Comparison of ENCODE assay signal across 12 mouse cellular contexts in the genomic region with DNA sequence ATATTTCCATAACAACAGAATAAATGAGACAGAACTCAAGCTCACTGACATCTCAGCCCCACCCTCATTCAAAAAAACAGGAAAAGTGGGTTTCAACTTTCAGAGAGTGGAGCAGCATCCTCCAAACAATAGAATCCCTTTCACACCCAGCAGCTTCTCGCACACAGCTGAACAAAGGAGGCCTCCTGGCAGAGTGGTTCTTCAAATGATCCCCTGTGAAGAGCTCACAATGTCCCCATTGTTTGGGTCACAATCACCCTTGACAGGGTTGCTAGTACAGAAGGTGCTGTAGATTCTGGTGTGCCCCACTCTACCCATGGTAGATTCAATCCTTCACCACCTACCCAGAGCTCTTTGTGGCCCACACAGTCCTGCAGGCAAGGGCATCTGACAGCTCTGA. TPM values are rescaled to one million over a fixed set of nuclear protein-coding genes. Genes with fewer than 3 reads are reported as not detected.
DNase-seq lines count a peak whose midpoint lies in the region; ATAC-seq and TF ChIP-seq lines count a peak whose summit lies in the region.
"Had no signal": no experiment of that assay in that cellular context is flagged by ENCODE, and none has a peak within 500 bp of the region (broad histone marks: within the 10 kb centered on the region; RNA-seq: fewer than 3 reads in every experiment).

No protein-coding gene starts in this region.

- peak in 1 of 2 experiments; percentile 7 for DNase-seq in layer of hippocampus, adult 2 months (ENCODE audit: low spot score in 2 of 2)
- DNase-seq in layer of hippocampus, postnatal 14 days (ENCODE audit: low spot score in 2 of 2) = no peak
- DNase-seq in Muller cell, postnatal 12 days (ENCODE audit: inconsistent ontology term) = peak; percentile 16
- DNase-seq in embryonic facial prominence, embryonic 11.5 days (ENCODE audit: low spot score) = peak; percentile 22
- DNase-seq in B cell, adult 2 months = no peak
- no peak for DNase-seq in adrenal gland, postnatal 14 days
- DNase-seq: thymus, adult 18-20 months had no signal

- WGBS in embryonic facial prominence, embryonic 11.5 days = 9% methylated on average over 1 of the region's 1 CpGs
- 0% methylated on average over 1 of the region's 1 CpGs for WGBS in midbrain, embryonic 13.5 days

- H3K9ac ChIP-seq in embryonic facial prominence, embryonic 11.5 days (replicated peaks; ENCODE audit: low read length) = no peak overlapping the region
- H3K9ac ChIP-seq in midbrain, embryonic 13.5 days (replicated peaks) = no peak overlapping the region
- H3K9ac ChIP-seq: embryonic facial prominence, embryonic 15.5 days; liver, embryonic 15.5 days had no signal

- no peaks in the 10 kb centered on the region for H3K9me3 ChIP-seq in embryonic facial prominence, embryonic 11.5 days (replicated peaks; ENCODE audit: control insufficient read depth, low read length)
- no peaks in the 10 kb centered on the region for H3K9me3 ChIP-seq in midbrain, embryonic 13.5 days
- H3K9me3 ChIP-seq: embryonic facial prominence, embryonic 15.5 days; liver, embryonic 15.5 days had no signal

- H3K27me3 ChIP-seq in embryonic facial prominence, embryonic 11.5 days (ENCODE audit: control insufficient read depth, insufficient read depth, low read length) = no peaks in the 10 kb centered on the region
- H3K27me3 ChIP-seq in midbrain, embryonic 13.5 days = no peaks in the 10 kb centered on the region
- H3K27me3 ChIP-seq: embryonic facial prominence, embryonic 15.5 days; liver, embryonic 15.5 days had no signal

- H3K4me2 ChIP-seq in embryonic facial prominence, embryonic 11.5 days (ENCODE audit: low read depth, low read length) = no peak overlapping the region
- H3K4me2 ChIP-seq in midbrain, embryonic 13.5 days (replicated peaks) = no peak overlapping the region
- H3K4me2 ChIP-seq: embryonic facial prominence, embryonic 15.5 days; liver, embryonic 15.5 days had no signal

- peak; percentile 78 for ATAC-seq in embryonic facial prominence, embryonic 11.5 days (replicated peaks; ENCODE audit: insufficient number of reproducible peaks, low FRiP score, low TSS enrichment, low read depth)
- peak; percentile 62 for ATAC-seq in midbrain, embryonic 13.5 days
- ATAC-seq: inflammation-experienced regulatory T-cells, adult 6 months had no signal

- peak overlapping the region; percentile 79 for H3K27ac ChIP-seq in layer of hippocampus, adult 2 months
- no peak overlapping the region for H3K27ac ChIP-seq in embryonic facial prominence, embryonic 11.5 days (replicated peaks; ENCODE audit: low read depth, low read length)
- H3K27ac ChIP-seq in midbrain, embryonic 13.5 days = no peak overlapping the region
- H3K27ac ChIP-seq: embryonic facial prominence, embryonic 15.5 days; left cerebral cortex, adult 2 months; liver, embryonic 15.5 days had no signal

- H3K4me1 ChIP-seq in embryonic facial prominence, embryonic 11.5 days (ENCODE audit: control insufficient read depth, insufficient read depth, low read length) = no peaks in the 10 kb centered on the region
- H3K4me1 ChIP-seq in midbrain, embryonic 13.5 days (replicated peaks) = peaks cover 5% of the 10 kb centered on the region; the same call in 1 of the 2 replicates
- H3K4me1 ChIP-seq: embryonic facial prominence, embryonic 15.5 days; liver, embryonic 15.5 days had no signal

- no peak overlapping the region for H3K4me3 ChIP-seq in layer of hippocampus, adult 2 months
- no peak overlapping the region for H3K4me3 ChIP-seq in embryonic facial prominence, embryonic 11.5 days (ENCODE audit: low read depth, low read length)
- no peak overlapping the region for H3K4me3 ChIP-seq in midbrain, embryonic 13.5 days (replicated peaks)
- H3K4me3 ChIP-seq: embryonic facial prominence, embryonic 15.5 days; left cerebral cortex, adult 2 months; liver, embryonic 15.5 days had no signal

- TF ChIP-seq CTCF in layer of hippocampus, adult 2 months (conservative IDR thresholded peaks at IDR 0.05) = no peak

- no peaks in the 10 kb centered on the region for H3K36me3 ChIP-seq in embryonic facial prominence, embryonic 11.5 days (replicated peaks; ENCODE audit: control insufficient read depth, insufficient read depth, low read depth, low read length)
- H3K36me3 ChIP-seq in midbrain, embryonic 13.5 days = no peaks in the 10 kb centered on the region
- H3K36me3 ChIP-seq: embryonic facial prominence, embryonic 15.5 days; liver, embryonic 15.5 days had no signal

RNA-seq across cellular contexts. Expression of gene Dock2, which starts 44.7 kb away (rescaled TPM):
- total RNA-seq in layer of hippocampus, adult 2 months (2021) = 1 to 10 TPM; 3.1 to 3.4 TPM
- total RNA-seq in layer of hippocampus, postnatal 14 days (2021) = 1 to 10 TPM; 3.5 to 4.1 TPM
- 0.53 and 1.0 TPM in 2 replicates for polyA plus RNA-seq in embryonic facial prominence, embryonic 11.5 days (2014; fragmentation: Nextera tagmentation; extraction: Ambion mirVana)
- 0.63 and 1.2 TPM in 2 replicates for polyA plus RNA-seq in midbrain, embryonic 13.5 days (2015; fragmentation: Nextera tagmentation; extraction: Ambion mirVana)
- total RNA-seq in adrenal gland, postnatal 14 days (2021) = 4.3 and 20.3 TPM in 2 replicates

Comparison
In these comparisons a context has a peak if more than half of its experiments do, and no peak if none do; other contexts are left out.
1. DNase-seq: peak in Muller cell, postnatal 12 days (single experiment) and embryonic facial prominence, embryonic 11.5 days (single experiment); none in layer of hippocampus, postnatal 14 days (0 of 2), B cell, adult 2 months (0 of 2) and adrenal gland, postnatal 14 days (single experiment).